Mouse (Mus musculus) brain, embryonic 14.5 days (tissue): ENCODE data around the gene Kars. TPM values are rescaled to one million over a fixed set of nuclear protein-coding genes. Genes with fewer than 3 reads are reported as not detected.

Experiments
- DNase-seq: peaks from one replicate; pipeline ENCODE4 v3.0.0-alpha.2; 2011; ENCODE audit warnings: low read depth
- CTCF ChIP-seq: fragments of 200-500 bp; IDR thresholded peaks from 2 replicates; pipeline ENCODE4 v1.5.1; 2012; ENCODE audit warnings: inconsistent platforms, mild to moderate bottlenecking, moderate library complexity, borderline replicate concordance; ENCODE audit not compliant: insufficient read depth, insufficient read length; ENCODE audit errors: extremely low read depth
- POLR2A ChIP-seq: fragments of 200-500 bp; IDR thresholded peaks from 2 replicates; pipeline ENCODE4 v1.6.1; 2012; ENCODE audit warnings: mild to moderate bottlenecking, inconsistent platforms, borderline replicate concordance; ENCODE audit not compliant: poor library complexity, insufficient read depth, insufficient read length, severe bottlenecking; ENCODE audit errors: extremely low read depth
- polyA plus RNA-seq: library from polyadenylated mRNA; depleted of rRNA; stranded (reverse); fragments of >200 nt; gene quantifications from 2 replicates; pipeline ENCODE4 v1.2.3, GENCODE M21; 2012; rRNA removed

Kars gene
- polyA plus RNA-seq, 1 experiment = 116 TPM

GRCm38 (mm10) chr8:111960591-111961321, 50.4 kb downstream of the Kars start:
- TF ChIP-seq POLR2A = no peak
- TF ChIP-seq CTCF = no peak
- no peak for DNase-seq

- DNase-seq = no peak
- TF ChIP-seq CTCF (no peak), POLR2A (no peak)
Observed at GRCm38 (mm10) chr8:111957231-111957630, 53.9 kb downstream of the Kars start.

- DNase-seq = no peak
- no peak for TF ChIP-seq CTCF
- no peak for TF ChIP-seq POLR2A
Observed at GRCm38 (mm10) chr8:111955879-111956278, 55.2 kb downstream of the Kars start.

GRCm38 (mm10) chr8:111954844-111955594, 56.1 kb downstream of the Kars start:
- TF ChIP-seq POLR2A (no peak), CTCF (no peak)

GRCm38 (mm10) chr8:111951936-111952335, 59.2 kb downstream of the Kars start:
- DNase-seq = no peak
- TF ChIP-seq CTCF = no peak
- TF ChIP-seq POLR2A = no peak

More at GRCm38 (mm10) chr8:111954844-111955594, 56.1 kb downstream of the Kars start:
- no peak for DNase-seq

- DNase-seq = no peak
- TF ChIP-seq CTCF (no peak), POLR2A (no peak)
Observed at GRCm38 (mm10) chr8:111951317-111951716, 59.8 kb downstream of the Kars start.

GRCm38 (mm10) chr8:111950846-111951245, 60.3 kb downstream of the Kars start:
- TF ChIP-seq CTCF (no peak), POLR2A (no peak)

GRCm38 (mm10) chr8:111947954-111948353, 63.2 kb downstream of the Kars start:
- no peak for TF ChIP-seq CTCF
- TF ChIP-seq POLR2A = no peak
- no peak for DNase-seq

More at GRCm38 (mm10) chr8:111950846-111951245, 60.3 kb downstream of the Kars start:
- no peak for DNase-seq

GRCm38 (mm10) chr8:111947144-111947543, 64.0 kb downstream of the Kars start:
- no peak for DNase-seq
- TF ChIP-seq CTCF (no peak), POLR2A (no peak)

GRCm38 (mm10) chr8:111943544-111943943, 67.6 kb downstream of the Kars start:
- no peak for TF ChIP-seq POLR2A
- TF ChIP-seq CTCF = no peak
- no peak for DNase-seq

Other genes with a start within 250 kb of the Kars start
- gene Cfdp1, start 157.0 kb downstream of the Kars start, polyA plus RNA-seq = 65.0 and 97.6 TPM in 2 replicates
- gene Tmem170, start 134.6 kb downstream of the Kars start, polyA plus RNA-seq = 3.8 and 4.1 TPM in 2 replicates
- gene Chst5, start 100.9 kb downstream of the Kars start, polyA plus RNA-seq = 3.6 and 3.9 TPM in 2 replicates
- 16.8 and 17.2 TPM in 2 replicates for gene Tmem231, start 77.4 kb downstream of the Kars start, polyA plus RNA-seq
- gene Gabarapl2, start 70.6 kb downstream of the Kars start, polyA plus RNA-seq = 164 TPM in 2 replicates
- gene Adat1, start 19.0 kb downstream of the Kars start, polyA plus RNA-seq = 9.7 and 10.4 TPM in 2 replicates
- 26.8 and 41.1 TPM in 2 replicates for gene Terf2ip, start 75 bp upstream of the Kars start, polyA plus RNA-seq
- 0.08 and 0.15 TPM in 2 replicates for gene Gm6793, start 3.7 kb upstream of the Kars start, polyA plus RNA-seq